Mouse (Mus musculus) spleen, adult 2 months (tissue): ENCODE data around the gene Clns1a.

ENCODE experiments used
- CTCF ChIP-seq: fragments of 200-500 bp; IDR thresholded peaks from 2 replicates; pipeline ENCODE4 v1.5.1; 2011; ENCODE audit warnings: mild to moderate bottlenecking, inconsistent platforms; ENCODE audit not compliant: insufficient read depth, insufficient read length, insufficient replicate concordance; ENCODE audit errors: extremely low read depth
- POLR2A ChIP-seq: fragments of 200-500 bp; IDR thresholded peaks from 2 replicates; pipeline ENCODE4 v1.6.1; 2011; ENCODE audit warnings: low read depth, low read length, inconsistent platforms

GRCm38 (mm10) chr7:97722278-97722918 is 26.0 kb downstream of the Clns1a start:
- TF ChIP-seq CTCF (no peak), POLR2A (no peak)
